Comparison of ENCODE assay signal across 10 mouse cellular contexts in genomic region chr1:78218057-78218780, GRCm38 (mm10). TPM values are rescaled to one million over a fixed set of nuclear protein-coding genes. Genes with fewer than 3 reads are reported as not detected.
A peak's percentile ranks its signal among the peaks of the same experiment; 100 is the strongest.
DNase-seq lines count a peak whose midpoint lies in the region; ATAC-seq and TF ChIP-seq lines count a peak whose summit lies in the region.
"Had no signal": no experiment of that assay in that cellular context is flagged by ENCODE, and none has a peak within 500 bp of the region (broad histone marks: within the 10 kb centered on the region; RNA-seq: fewer than 3 reads in every experiment).

No protein-coding gene starts in this region.

- H3K9me3 ChIP-seq in lung, embryonic 14.5 days (ENCODE audit: low read depth, low read length): no peaks in the 10 kb centered on the region
- H3K9me3 ChIP-seq in embryonic facial prominence, embryonic 13.5 days: no peaks in the 10 kb centered on the region
- H3K9me3 ChIP-seq in intestine, postnatal 0 days (ENCODE audit: control insufficient read depth): no peaks in the 10 kb centered on the region

- WGBS in lung, embryonic 14.5 days: under 1% methylated on average over 19 of the region's 19 CpGs
- 3% methylated on average over 19 of the region's 19 CpGs for WGBS in embryonic facial prominence, embryonic 13.5 days
- WGBS in intestine, postnatal 0 days: 3% methylated on average over 19 of the region's 19 CpGs

- 0 out of 2 replicates have a peak, but pooled peaks have one; percentile 2 for TF ChIP-seq CTCF in lung, embryonic 14.5 days (IDR thresholded peaks at IDR 0.05; ENCODE audit: low read depth)
- TF ChIP-seq CTCF in intestine, postnatal 0 days (IDR thresholded peaks at IDR 0.05; ENCODE audit: low read depth): no peak

- no peak overlapping the region for H3K9ac ChIP-seq in lung, embryonic 14.5 days
- peak overlapping the region; percentile 86 for H3K9ac ChIP-seq in embryonic facial prominence, embryonic 13.5 days
- no peak overlapping the region for H3K9ac ChIP-seq in intestine, postnatal 0 days (ENCODE audit: low read depth, low read length)

- H3K27me3 ChIP-seq in lung, embryonic 14.5 days (ENCODE audit: insufficient read depth, low read length): peaks cover 81% of the 10 kb centered on the region
- H3K27me3 ChIP-seq in embryonic facial prominence, embryonic 13.5 days: peaks cover 66% of the 10 kb centered on the region
- peaks cover 78% of the 10 kb centered on the region for H3K27me3 ChIP-seq in intestine, postnatal 0 days (replicated peaks; ENCODE audit: control insufficient read depth, insufficient read depth, low read length)

- H3K4me3 ChIP-seq in lung, embryonic 14.5 days (ENCODE audit: low read depth, low read length): peak overlapping the region; percentile 54; the same call in 1 of the 2 replicates
- peak overlapping the region; percentile 73 for H3K4me3 ChIP-seq in embryonic facial prominence, embryonic 13.5 days
- peak overlapping the region; percentile 59 for H3K4me3 ChIP-seq in intestine, postnatal 0 days (ENCODE audit: low read depth, low read length)

- no peaks in the 10 kb centered on the region; the same call in 1 of the 2 replicates for H3K4me1 ChIP-seq in lung, embryonic 14.5 days (ENCODE audit: insufficient read depth)
- peaks cover 30% of the 10 kb centered on the region for H3K4me1 ChIP-seq in embryonic facial prominence, embryonic 13.5 days
- H3K4me1 ChIP-seq in intestine, postnatal 0 days (replicated peaks; ENCODE audit: control insufficient read depth, insufficient read depth, low read length): 0 out of 2 replicates have a peak, but pooled peaks cover 5% of the 10 kb centered on the region

- DNase-seq in lung, embryonic 14.5 days: peak; percentile 35
- DNase-seq in lung, postnatal 14 days: no peak
- peak; percentile 59 for DNase-seq in retina, embryonic 14.5 days (ENCODE audit: low spot score)
- no peak for DNase-seq in cerebellum, adult 8-10 months
- no peak for DNase-seq in spleen, adult 18-20 months
- DNase-seq: thymus, postnatal 36 days had no signal

- ATAC-seq in lung, embryonic 14.5 days (ENCODE audit: insufficient read depth): no peak
- no peak for ATAC-seq in embryonic facial prominence, embryonic 13.5 days (ENCODE audit: insufficient number of reproducible peaks, insufficient read depth, low FRiP score, low TSS enrichment, low read depth)
- ATAC-seq in intestine, postnatal 0 days: no peak
- ATAC-seq in megakaryocyte, adult 5-6 weeks (ENCODE audit: poor library complexity, severe bottlenecking): no peak

- no peak overlapping the region for H3K27ac ChIP-seq in lung, embryonic 14.5 days (ENCODE audit: low read depth)
- peak overlapping the region; percentile 92; the same call in 1 of the 2 replicates for H3K27ac ChIP-seq in embryonic facial prominence, embryonic 13.5 days
- no peak overlapping the region for H3K27ac ChIP-seq in intestine, postnatal 0 days (ENCODE audit: low read depth, low read length)

- peak overlapping the region; percentile 91 for H3K4me2 ChIP-seq in lung, embryonic 14.5 days
- H3K4me2 ChIP-seq in embryonic facial prominence, embryonic 13.5 days: peak overlapping the region; percentile 92
- H3K4me2 ChIP-seq in intestine, postnatal 0 days (replicated peaks; ENCODE audit: low read depth): peak overlapping the region; percentile 97

- no peaks in the 10 kb centered on the region for H3K36me3 ChIP-seq in lung, embryonic 14.5 days (ENCODE audit: insufficient read depth)
- H3K36me3 ChIP-seq in embryonic facial prominence, embryonic 13.5 days: no peaks in the 10 kb centered on the region
- no peaks in the 10 kb centered on the region for H3K36me3 ChIP-seq in intestine, postnatal 0 days (ENCODE audit: control insufficient read depth, insufficient read depth)

RNA-seq across cellular contexts. Expression of gene Pax3, which starts 21.3 kb away (rescaled TPM):
- 0.07 TPM in 1 of 2 replicates, not detected in the other for polyA plus RNA-seq in lung, embryonic 14.5 days (2014; fragmentation: Nextera tagmentation; extraction: Ambion mirVana)
- polyA plus RNA-seq in embryonic facial prominence, embryonic 13.5 days (2015; fragmentation: Nextera tagmentation; extraction: Ambion mirVana): 79.9 and 82.3 TPM in 2 replicates
- polyA plus RNA-seq in intestine, postnatal 0 days (2015; fragmentation: Nextera tagmentation; extraction: Ambion mirVana): not detected in 2 replicates
- not detected in 2 replicates for total RNA-seq in megakaryocyte, adult 5-6 weeks (2015)
- not detected in 2 replicates for total RNA-seq in megakaryocyte, adult 5-6 weeks (2017)
- polyA plus RNA-seq: large intestine, adult 2 months had no signal

Comparison
In these comparisons a context has a peak if more than half of its experiments do, and no peak if none do; other contexts are left out.
1. DNase-seq: peak in lung, embryonic 14.5 days (single experiment) and retina, embryonic 14.5 days (single experiment); none in lung, postnatal 14 days (single experiment), cerebellum, adult 8-10 months (single experiment) and spleen, adult 18-20 months (0 of 2).
2. RNA of gene Pax3, which starts 21.3 kb away (polyA plus RNA-seq): 79.9 to 82.3 TPM in embryonic facial prominence, embryonic 13.5 days; 0.07 TPM in lung, embryonic 14.5 days and not detected in intestine, postnatal 0 days; every median in the first group is over 10 times any median in the second.
3. Peak in every context shown above with its lines, with median percentiles within 50 percentile points of each other: H3K4me2 ChIP-seq and H3K4me3 ChIP-seq.